Mouse (Mus musculus) left cerebral cortex, postnatal 10 days (tissue): ENCODE measurements around the gene Wfdc12. TPM values are rescaled to one million over a fixed set of nuclear protein-coding genes. Genes with fewer than 3 reads are reported as not detected.
A peak's percentile ranks its signal among the peaks of the same experiment; 100 is the strongest.

Source experiments
- DNase-seq, 2 experiments: peaks; one replicate each; pipeline ENCODE4 v3.0.0; 2021 to 2022; ENCODE audit warnings: low spot score in 2 of 2, mixed read lengths in 1 of 2; ENCODE audit errors: extremely low spot score in 1 of 2
- intact Hi-C: fragments of 180-260 bp; cut with DNase I; formaldehyde crosslinking; loops from one replicate; pipeline ENCODE4 v1.15.1; 2025
- total RNA-seq, 2 experiments: library from RNA; stranded (reverse); gene quantifications; 2 replicates each; pipeline ENCODE4 v1.2.3; 2021

Gene Wfdc12
- total RNA-seq, 2 experiments from 2014 or later, result not detected

GRCm38 (mm10) chr2:164144025-164144424 lies 46.4 kb downstream of the Wfdc12 start:
- intact Hi-C loops, result no loop called here
- no peak for DNase-seq

DNA sequence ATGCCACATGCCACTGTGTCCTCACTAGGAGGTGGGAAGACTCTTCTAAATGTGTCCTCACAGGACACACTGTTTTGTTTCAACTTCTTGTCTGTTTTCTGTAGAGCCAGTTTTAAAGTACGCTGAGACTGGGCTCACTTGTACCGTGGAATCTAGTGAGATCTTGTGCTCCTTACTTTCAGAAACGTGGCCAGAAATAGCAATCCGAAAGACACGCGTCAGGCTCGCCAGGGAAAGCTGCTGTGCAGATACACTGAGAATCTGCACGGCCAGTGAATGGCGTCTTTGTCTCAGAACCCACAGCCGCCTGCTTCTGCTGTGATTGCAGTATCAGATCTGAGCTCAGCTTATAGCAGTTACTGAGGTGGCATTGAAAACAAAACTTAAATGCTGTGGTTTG lies 48.4 kb downstream of the Wfdc12 start:
- DNase-seq, result peak in 1 of 2 experiments; percentile 36

More for the DNA sequence above, 48.4 kb downstream of the Wfdc12 start:
- intact Hi-C loops, result no loop called here

Other genes with a start within 250 kb of the Wfdc12 start
- 100 to 1,000 TPM; 570 to 572 TPM for gene Ywhab, start 195.6 kb downstream of the Wfdc12 start, total RNA-seq
- 1 to 10 TPM; 1.5 to 2.3 TPM for gene Pabpc1l, start 165.2 kb downstream of the Wfdc12 start, total RNA-seq
- 10 to 100 TPM; 32.9 to 34.8 TPM for gene Stk4, start 120.3 kb downstream of the Wfdc12 start, total RNA-seq
- 10 to 100 TPM; 34.9 to 35.5 TPM for gene Tomm34, start 119.4 kb downstream of the Wfdc12 start, total RNA-seq
- gene Kcns1, start 19.5 kb downstream of the Wfdc12 start, total RNA-seq, result 10 to 100 TPM; 10.6 to 11.1 TPM
- gene Wfdc5, start 7.9 kb downstream of the Wfdc12 start, total RNA-seq, result not detected
- not detected for gene Wfdc15a, start 9.5 kb upstream of the Wfdc12 start, total RNA-seq
- not detected for gene Wfdc15b, start 31.1 kb upstream of the Wfdc12 start, total RNA-seq
- not detected for gene Svs2, start 47.9 kb upstream of the Wfdc12 start, total RNA-seq
- not detected for gene Svs3b, start 66.0 kb upstream of the Wfdc12 start, total RNA-seq
- gene Svs4, start 87.9 kb upstream of the Wfdc12 start, total RNA-seq, result not detected
- not detected for gene Svs3a, start 98.7 kb upstream of the Wfdc12 start, total RNA-seq
- not detected for gene Svs6, start 126.1 kb upstream of the Wfdc12 start, total RNA-seq
- not detected for gene Svs5, start 142.1 kb upstream of the Wfdc12 start, total RNA-seq
- gene Slpi, start 198.5 kb upstream of the Wfdc12 start, total RNA-seq, result under 1 TPM; 0.62 to 0.93 TPM
- gene Rbpjl, start 212.5 kb upstream of the Wfdc12 start, total RNA-seq, result under 1 TPM; 0.41 to 0.79 TPM
- 10 to 100 TPM; 13.0 to 14.9 TPM for gene Matn4, start 214.6 kb upstream of the Wfdc12 start, total RNA-seq